Mouse (Mus musculus) urinary bladder, postnatal 0 days (tissue): ENCODE results near the gene Rapgef2. TPM values are rescaled to one million over a fixed set of nuclear protein-coding genes. Genes with fewer than 3 reads are reported as not detected.

ENCODE experiments used
- polyA plus RNA-seq: library from polyadenylated mRNA; unstranded; fragments of >200 nt; fragmentation: Nextera tagmentation; extraction: Ambion mirVana; gene quantifications from 2 replicates; pipeline ENCODE4 v1.2.1, GENCODE M21; 2015

Gene Rapgef2
- polyA plus RNA-seq, result 2.8 and 3.7 TPM in 2 replicates

DNA sequence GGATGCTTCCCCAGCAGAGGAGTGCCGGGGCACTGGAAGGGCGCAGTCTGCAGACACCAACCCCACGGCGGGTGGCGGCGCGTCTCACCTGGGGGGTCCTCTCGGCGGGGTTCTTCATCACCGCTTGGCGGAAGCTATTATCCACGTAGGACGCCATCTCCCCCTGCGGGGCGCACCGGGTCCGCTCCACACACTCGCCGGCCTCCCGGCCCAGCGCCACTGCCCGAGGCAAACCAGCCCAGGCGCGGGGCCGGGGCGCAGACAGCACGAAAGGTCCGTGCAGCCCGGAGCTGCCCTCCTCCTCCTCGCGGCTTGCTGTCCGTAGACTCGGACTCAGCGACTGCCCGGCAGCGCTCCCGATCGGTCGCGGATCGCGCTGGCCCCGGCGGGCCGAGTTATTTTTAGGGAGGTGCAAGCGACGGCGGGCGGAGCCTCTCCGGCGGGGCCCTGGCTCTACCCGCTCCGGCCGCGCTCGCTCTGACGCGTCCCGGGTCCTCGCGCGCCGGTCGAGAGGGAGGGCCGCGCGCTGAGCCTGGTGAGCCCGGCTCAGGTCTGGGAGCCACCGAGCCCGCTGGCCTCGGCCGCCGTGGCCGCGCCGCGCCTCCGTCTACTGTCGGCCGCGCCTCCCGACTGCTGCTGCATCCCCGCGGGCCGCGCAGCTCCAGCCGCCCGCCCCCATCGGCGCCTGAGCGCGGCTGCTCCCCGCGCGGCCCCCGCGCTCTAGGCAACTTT is at the start of gene Rapgef2:
Rapgef2 (minus strand) TSS at position 142 of the 732 bp plus-strand sequence.

Other genes with a start within 250 kb of the Rapgef2 start
- gene Gm17359, start 50.1 kb upstream of the Rapgef2 start, polyA plus RNA-seq, result not detected in 2 replicates